Mouse (Mus musculus) left cerebral cortex, postnatal 36 days (tissue): ENCODE data around the gene Fam13c. TPM values are rescaled to one million over a fixed set of nuclear protein-coding genes. Genes with fewer than 3 reads are reported as not detected.
A peak's percentile ranks its signal among the peaks of the same experiment; 100 is the strongest.

Experiments
- DNase-seq, 2 experiments: peaks; one replicate each; pipeline ENCODE4 v3.0.0; 2021 to 2022; ENCODE audit warnings: low spot score in 2 of 2, mixed read lengths in 1 of 2
- intact Hi-C: fragments of 180-260 bp; cut with DNase I; formaldehyde crosslinking; loops from one replicate; pipeline ENCODE4 v1.15.1; 2025
- total RNA-seq, 2 experiments: library from RNA; stranded (reverse); gene quantifications; 2 replicates each; pipeline ENCODE4 v1.2.3; 2021

The Fam13c gene
- total RNA-seq, 2 experiments from 2014 or later = 52.7 to 59.2 TPM

DNA sequence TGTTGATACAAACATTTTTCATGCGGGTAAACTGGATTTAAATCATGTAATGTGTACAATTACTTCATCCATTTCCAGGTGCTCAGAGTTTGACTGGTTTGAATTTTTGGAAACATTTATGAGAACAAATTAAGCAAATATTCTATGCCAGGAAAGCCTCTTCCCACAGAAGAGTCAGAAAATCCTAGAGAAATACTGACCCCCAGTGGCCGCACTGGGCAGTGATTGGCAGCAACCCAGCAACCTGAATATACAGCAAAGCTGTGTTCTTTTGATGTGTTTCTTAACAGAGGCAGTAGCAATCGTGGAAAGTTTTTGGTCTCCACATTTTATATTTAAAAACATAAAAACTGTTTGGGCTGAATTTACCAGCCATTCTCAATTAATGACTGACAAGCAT is 123.4 kb downstream of the Fam13c start:
- intact Hi-C loops = loop anchor here (2.0 to 10.0 kb wide), 3 partner anchors 196 to 661 kb away; no protein-coding TSS in a partner anchor
- DNase-seq = peak; percentile 39 to 64

GRCm38 (mm10) chr10:70581556-70582211 is 141.4 kb downstream of the Fam13c start:
- intact Hi-C loops = no loop called here
- DNase-seq = no peak

DNA sequence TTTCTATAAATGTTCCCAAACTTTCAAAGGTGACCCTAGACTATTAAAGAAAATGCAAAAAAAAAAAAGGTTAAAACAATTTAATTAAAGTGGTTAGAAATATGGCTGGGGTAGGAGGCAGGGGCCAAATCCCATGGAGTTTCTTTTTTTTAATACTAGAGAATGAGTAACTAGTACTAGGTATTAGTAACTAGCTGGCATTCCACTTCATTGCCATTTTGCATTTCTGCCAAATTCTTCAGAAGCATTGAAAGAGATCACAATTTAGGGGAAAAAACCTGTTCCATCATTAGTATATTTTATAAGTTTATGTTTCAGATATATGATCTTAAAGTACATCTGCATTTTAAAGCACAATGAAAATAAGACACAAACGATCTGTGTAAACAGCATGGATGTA is 143.9 kb downstream of the Fam13c start:
- intact Hi-C loops = no loop called here
- DNase-seq = no peak

GRCm38 (mm10) chr10:70586876-70587405 is 146.7 kb downstream of the Fam13c start:
- intact Hi-C loops = no loop called here
- no peak for DNase-seq

- peak in 1 of 2 experiments; percentile 17 for DNase-seq
- intact Hi-C loops = no loop called here
Observed at GRCm38 (mm10) chr10:70594007-70594406, 153.7 kb downstream of the Fam13c start.

GRCm38 (mm10) chr10:70598081-70598515 is 157.8 kb downstream of the Fam13c start:
- DNase-seq = no peak
- intact Hi-C loops = loop anchor here (2.0 to 5.0 kb wide), 2 partner anchors 39 to 217 kb away; no protein-coding TSS in a partner anchor

DNA sequence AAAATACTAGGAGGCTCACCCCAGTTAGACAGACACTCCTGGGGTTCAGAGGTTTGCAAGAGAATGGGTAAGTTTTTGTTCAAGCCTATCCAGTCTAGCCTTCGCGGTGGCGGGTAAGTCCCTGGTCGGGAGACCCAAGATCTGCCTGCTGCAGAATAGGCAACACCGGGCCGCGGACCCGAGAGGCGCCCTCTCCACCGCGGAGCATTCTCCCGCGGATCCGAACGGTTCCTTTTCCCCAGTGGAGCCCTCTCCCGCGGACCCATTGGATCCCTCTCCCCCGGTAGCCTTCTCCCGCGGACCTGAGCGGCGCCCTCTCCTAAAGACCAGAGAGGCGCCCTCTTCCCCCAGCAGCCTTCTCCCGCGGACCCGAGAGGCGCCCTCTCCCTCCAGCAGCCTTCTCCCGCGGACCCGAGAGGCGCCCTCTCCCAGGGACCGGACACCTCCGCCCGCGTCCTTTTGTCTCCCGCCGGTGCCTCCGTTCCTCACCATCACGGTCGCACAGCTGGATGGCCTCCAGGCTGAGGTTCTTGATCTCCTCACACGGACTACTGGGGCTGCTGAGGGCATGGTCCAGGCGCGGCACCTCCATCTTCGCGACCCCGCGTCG is 158.3 kb downstream of the Fam13c start:
- peak; percentile 59 to 67 for DNase-seq
- intact Hi-C loops = loop anchor here (1.0 to 5.0 kb wide), 3 partner anchors 39 to 216 kb away; no protein-coding TSS in a partner anchor

GRCm38 (mm10) chr10:70599126-70599924 is 159.0 kb downstream of the Fam13c start:
- intact Hi-C loops = loop anchor here (1.0 to 5.0 kb wide), 3 partner anchors 38 to 215 kb away; no protein-coding TSS in a partner anchor

GRCm38 (mm10) chr10:70599925-70600305 is 159.6 kb downstream of the Fam13c start:
- DNase-seq = no peak
- intact Hi-C loops = loop anchor here (1.0 to 5.0 kb wide), 3 partner anchors 37 to 215 kb away; no protein-coding TSS in a partner anchor

More at GRCm38 (mm10) chr10:70599126-70599924, 159.0 kb downstream of the Fam13c start:
- DNase-seq = peak; percentile 89 to 97

Other genes starting within 250 kb of the Fam13c start
- not detected for gene Mrln, start 235.8 kb upstream of the Fam13c start, total RNA-seq
- gene Slc16a9, start 195.4 kb upstream of the Fam13c start, total RNA-seq = 1 to 10 TPM; 1.8 TPM
- gene Phyhipl, start 215.5 kb downstream of the Fam13c start, total RNA-seq = 100 to 1,000 TPM; 206 to 216 TPM